Mouse (Mus musculus): ENCODE measurements around the gene Cadm1.

The Cadm1 gene

GRCm38 (mm10) chr9:47529602-47530450, at the start of gene Cadm1:
Gene Cadm1, plus strand, starts transcription at chr9:47530173.
- in situ Hi-C loops (cut with MboI, MseI): no loop called here

GRCm38 (mm10) chr9:47484506-47484905, 45.5 kb upstream of the Cadm1 start:
- in situ Hi-C loops (cut with MboI, MseI): no loop called here

GRCm38 (mm10) chr9:47485186-47485585, 44.8 kb upstream of the Cadm1 start:
- in situ Hi-C loops (cut with MboI, MseI): no loop called here

- in situ Hi-C loops (cut with MboI, MseI): loop anchor here (10.0 kb wide), 2 partner anchors 255 to 415 kb away; no protein-coding TSS in a partner anchor
Measured at GRCm38 (mm10) chr9:47499761-47500160, 30.2 kb upstream of the Cadm1 start.

- in situ Hi-C loops (cut with MboI, MseI): loop anchor here in 1 of 2 experiments (10.0 kb wide), 1 partner anchor 261 kb away; no protein-coding TSS in a partner anchor
Measured at GRCm38 (mm10) chr9:47505956-47506355, 24.0 kb upstream of the Cadm1 start.

- in situ Hi-C loops (cut with MboI, MseI): loop anchor here in 1 of 2 experiments (10.0 kb wide), 1 partner anchor 262 kb away; no protein-coding TSS in a partner anchor
Measured at GRCm38 (mm10) chr9:47506876-47507275, 23.1 kb upstream of the Cadm1 start.

- in situ Hi-C loops (cut with MboI, MseI): loop anchor here in 1 of 2 experiments (10.0 kb wide), 1 partner anchor 263 kb away; no protein-coding TSS in a partner anchor
Measured at GRCm38 (mm10) chr9:47508109-47508508, 21.9 kb upstream of the Cadm1 start.

GRCm38 (mm10) chr9:47512521-47512920, 17.5 kb upstream of the Cadm1 start:
- in situ Hi-C loops (cut with MboI, MseI): no loop called here

- in situ Hi-C loops (cut with MboI, MseI): no loop called here
Measured at GRCm38 (mm10) chr9:47514318-47514717, 15.7 kb upstream of the Cadm1 start.

- in situ Hi-C loops (cut with MboI, MseI): no loop called here
Measured at GRCm38 (mm10) chr9:47516238-47516637, 13.7 kb upstream of the Cadm1 start.

- in situ Hi-C loops (cut with MboI, MseI): no loop called here
Measured at GRCm38 (mm10) chr9:47527290-47527689, 2.7 kb upstream of the Cadm1 start.

GRCm38 (mm10) chr9:47527741-47528140, 2.2 kb upstream of the Cadm1 start:
- in situ Hi-C loops (cut with MboI, MseI): no loop called here

GRCm38 (mm10) chr9:47529182-47529581, 791 bp upstream of the Cadm1 start:
- in situ Hi-C loops (cut with MboI, MseI): no loop called here

GRCm38 (mm10) chr9:47530544-47530921, 560 bp downstream of the Cadm1 start:
- in situ Hi-C loops (cut with MboI, MseI): no loop called here

- in situ Hi-C loops (cut with MboI, MseI): no loop called here
Measured at GRCm38 (mm10) chr9:47530922-47531850, 1.2 kb downstream of the Cadm1 start.

GRCm38 (mm10) chr9:47532215-47532865, 2.4 kb downstream of the Cadm1 start:
- in situ Hi-C loops (cut with MboI, MseI): no loop called here

- in situ Hi-C loops (cut with MboI, MseI): no loop called here
Measured at GRCm38 (mm10) chr9:47533461-47533860, 3.5 kb downstream of the Cadm1 start.

- in situ Hi-C loops (cut with MboI, MseI): no loop called here
Measured at GRCm38 (mm10) chr9:47534573-47535475, 4.9 kb downstream of the Cadm1 start.

- in situ Hi-C loops (cut with MboI, MseI): no loop called here
Measured at GRCm38 (mm10) chr9:47545245-47545644, 15.3 kb downstream of the Cadm1 start.

- in situ Hi-C loops (cut with MboI, MseI): no loop called here
Measured at GRCm38 (mm10) chr9:47545667-47546066, 15.7 kb downstream of the Cadm1 start.
